Mouse (Mus musculus): Measurements from ENCODE around the gene Olfr6. TPM values are rescaled to one million over a fixed set of nuclear protein-coding genes. Genes with fewer than 3 reads are reported as not detected.
"Not testable (repeated sequence)": the region's sequence is repeated elsewhere in the genome, so short reads cannot be mapped to it uniquely, and the experiment has no call there.

Olfr6 gene
- polyA plus RNA-seq (2015; fragmentation: Nextera tagmentation; extraction: Ambion mirVana) = 0.11 TPM in 1 of 2 replicates, not detected in the other

- no peak within 1 kb of the TSS for H3K4me2 ChIP-seq (replicated peaks)
- no peak for ATAC-seq (ENCODE audit: insufficient number of reproducible peaks, low FRiP score, low TSS enrichment, low read depth)
- WGBS = 77% methylated on average over 1 of the region's 1 CpGs
- no peaks in the 10 kb centered on the region for H3K36me3 ChIP-seq
- no peak within 1 kb of the TSS for H3K27ac ChIP-seq (replicated peaks)
- H3K27me3 ChIP-seq = no peaks in the 10 kb centered on the region
- H3K9ac ChIP-seq = no peak within 1 kb of the TSS
- no peak within 1 kb of the TSS for H3K4me3 ChIP-seq (replicated peaks)
- no peaks in the 10 kb centered on the region for H3K4me1 ChIP-seq
- H3K9me3 ChIP-seq (replicated peaks) = no peaks in the 10 kb centered on the region
Observed at GRCm38 (mm10) chr7:106963837-106964236, at the start of gene Olfr6. TSS of gene Olfr6 (minus strand) at chr7:106963937.

- 31% methylated on average over 1 of the region's 1 CpGs for WGBS
- Histone ChIP-seq H3K4me1 (no peaks in the 10 kb centered on the region), H3K9me3 (replicated peaks) (no peaks in the 10 kb centered on the region), H3K4me3 (replicated peaks) (no peak within 1 kb of the TSS), H3K9ac (no peak within 1 kb of the TSS), H3K27ac (replicated peaks) (no peak within 1 kb of the TSS), H3K36me3 (no peaks in the 10 kb centered on the region), H3K4me2 (replicated peaks) (no peak within 1 kb of the TSS), H3K27me3 (no peaks in the 10 kb centered on the region)
- no peak for ATAC-seq (ENCODE audit: insufficient number of reproducible peaks, low FRiP score, low TSS enrichment, low read depth)
Observed at GRCm38 (mm10) chr7:107005972-107006371, 42.2 kb upstream of the Olfr6 start, which contains the start of gene Olfr2. TSS of gene Olfr2 (minus strand) at chr7:107006072.

GRCm38 (mm10) chr7:107004169-107004568, 40.4 kb upstream of the Olfr6 start:
- ATAC-seq (ENCODE audit: insufficient number of reproducible peaks, low FRiP score, low TSS enrichment, low read depth) = no peak
- 62% methylated on average over 3 of the region's 3 CpGs for WGBS
- H3K27me3 ChIP-seq = no peaks in the 10 kb centered on the region
- no peak overlapping the region for H3K27ac ChIP-seq (replicated peaks)
- no peaks in the 10 kb centered on the region for H3K36me3 ChIP-seq
- no peak overlapping the region for H3K9ac ChIP-seq
- no peak overlapping the region for H3K4me3 ChIP-seq (replicated peaks)
- H3K4me2 ChIP-seq (replicated peaks) = no peak overlapping the region
- no peaks in the 10 kb centered on the region for H3K4me1 ChIP-seq
- H3K9me3 ChIP-seq (replicated peaks) = no peaks in the 10 kb centered on the region

GRCm38 (mm10) chr7:107000798-107001197, 37.1 kb upstream of the Olfr6 start:
- ATAC-seq (ENCODE audit: insufficient number of reproducible peaks, low FRiP score, low TSS enrichment, low read depth) = no peak
- Histone ChIP-seq H3K9me3 (replicated peaks) (no peaks in the 10 kb centered on the region), H3K4me3 (replicated peaks) (no peak overlapping the region), H3K27me3 (no peaks in the 10 kb centered on the region), H3K4me2 (replicated peaks) (no peak overlapping the region), H3K36me3 (no peaks in the 10 kb centered on the region), H3K4me1 (no peaks in the 10 kb centered on the region), H3K9ac (no peak overlapping the region), H3K27ac (replicated peaks) (no peak overlapping the region)
- WGBS = 82% methylated on average over 7 of the region's 7 CpGs

- H3K9me3 ChIP-seq (replicated peaks) = no peaks in the 10 kb centered on the region
- no peak overlapping the region for H3K4me3 ChIP-seq (replicated peaks)
- no peak overlapping the region for H3K9ac ChIP-seq
- H3K4me2 ChIP-seq (replicated peaks) = no peak overlapping the region
- WGBS = 93% methylated on average over 3 of the region's 3 CpGs
- H3K4me1 ChIP-seq = no peaks in the 10 kb centered on the region
- H3K27ac ChIP-seq (replicated peaks) = no peak overlapping the region
- no peaks in the 10 kb centered on the region for H3K36me3 ChIP-seq
- H3K27me3 ChIP-seq = no peaks in the 10 kb centered on the region
- no peak for ATAC-seq (ENCODE audit: insufficient number of reproducible peaks, low FRiP score, low TSS enrichment, low read depth)
Observed at GRCm38 (mm10) chr7:106985236-106985635, 21.5 kb upstream of the Olfr6 start.

GRCm38 (mm10) chr7:106975353-106975752, 11.6 kb upstream of the Olfr6 start, which contains the start of gene Olfr711:
TSS of gene Olfr711 (minus strand) at chr7:106975453.
- Histone ChIP-seq H3K27ac (replicated peaks) (no peak within 1 kb of the TSS), H3K4me1 (no peaks in the 10 kb centered on the region), H3K36me3 (no peaks in the 10 kb centered on the region), H3K4me3 (replicated peaks) (no peak within 1 kb of the TSS), H3K4me2 (replicated peaks) (no peak within 1 kb of the TSS), H3K27me3 (no peaks in the 10 kb centered on the region), H3K9me3 (replicated peaks) (no peaks in the 10 kb centered on the region), H3K9ac (no peak within 1 kb of the TSS)
- ATAC-seq (ENCODE audit: insufficient number of reproducible peaks, low FRiP score, low TSS enrichment, low read depth) = no peak
- WGBS = 33% methylated on average over 1 of the region's 1 CpGs

- H3K27me3 ChIP-seq; ATAC-seq (ENCODE audit: insufficient number of reproducible peaks, low FRiP score, low TSS enrichment, low read depth); H3K4me3 ChIP-seq (replicated peaks); H3K4me1 ChIP-seq; H3K36me3 ChIP-seq; H3K9me3 ChIP-seq (replicated peaks); H3K9ac ChIP-seq; H3K27ac ChIP-seq (replicated peaks); H3K4me2 ChIP-seq (replicated peaks): not testable (repeated sequence)
Observed at GRCm38 (mm10) chr7:106967503-106967902, 3.8 kb upstream of the Olfr6 start.

GRCm38 (mm10) chr7:106948212-106948611, 15.5 kb downstream of the Olfr6 start, which contains the start of gene Olfr710:
TSS of gene Olfr710 (minus strand) at chr7:106948312.
- Histone ChIP-seq H3K4me2 (replicated peaks) (no peak within 1 kb of the TSS), H3K9me3 (replicated peaks) (no peaks in the 10 kb centered on the region), H3K4me3 (replicated peaks) (no peak within 1 kb of the TSS), H3K27ac (replicated peaks) (no peak within 1 kb of the TSS), H3K36me3 (no peaks in the 10 kb centered on the region), H3K27me3 (no peaks in the 10 kb centered on the region), H3K9ac (no peak within 1 kb of the TSS), H3K4me1 (no peaks in the 10 kb centered on the region)
- WGBS = 64% methylated on average over 3 of the region's 3 CpGs
- ATAC-seq (ENCODE audit: insufficient number of reproducible peaks, low FRiP score, low TSS enrichment, low read depth) = no peak

- Histone ChIP-seq H3K27me3 (no peaks in the 10 kb centered on the region), H3K4me2 (replicated peaks) (no peak within 1 kb of the TSS)
Observed at GRCm38 (mm10) chr7:106932119-106932518, 31.6 kb downstream of the Olfr6 start, which contains the start of gene Olfr709-ps1. TSS of gene Olfr709-ps1 (minus strand) at chr7:106932219.

GRCm38 (mm10) chr7:106920961-106921360, 42.8 kb downstream of the Olfr6 start:
- H3K4me2 ChIP-seq (replicated peaks); H3K9me3 ChIP-seq (replicated peaks); H3K36me3 ChIP-seq; H3K9ac ChIP-seq; ATAC-seq (ENCODE audit: insufficient number of reproducible peaks, low FRiP score, low TSS enrichment, low read depth); H3K27me3 ChIP-seq; H3K4me1 ChIP-seq; H3K4me3 ChIP-seq (replicated peaks); H3K27ac ChIP-seq (replicated peaks): not testable (repeated sequence)
- WGBS = 88% methylated on average over 7 of the region's 7 CpGs

More at GRCm38 (mm10) chr7:106932119-106932518, 31.6 kb downstream of the Olfr6 start, which contains the start of gene Olfr709-ps1:
- no peaks in the 10 kb centered on the region for H3K4me1 ChIP-seq
- ATAC-seq (ENCODE audit: insufficient number of reproducible peaks, low FRiP score, low TSS enrichment, low read depth) = no peak
- H3K9ac ChIP-seq = no peak within 1 kb of the TSS
- no peaks in the 10 kb centered on the region for H3K36me3 ChIP-seq
- no peaks in the 10 kb centered on the region for H3K9me3 ChIP-seq (replicated peaks)
- H3K4me3 ChIP-seq (replicated peaks) = no peak within 1 kb of the TSS
- no peak within 1 kb of the TSS for H3K27ac ChIP-seq (replicated peaks)

GRCm38 (mm10) chr7:106907676-106908075, 56.1 kb downstream of the Olfr6 start, which contains the start of gene Olfr1532-ps1:
TSS of gene Olfr1532-ps1 (plus strand) at chr7:106908001.
- Histone ChIP-seq H3K4me1 (no peaks in the 10 kb centered on the region), H3K27me3 (no peaks in the 10 kb centered on the region), H3K9ac (no peak within 1 kb of the TSS), H3K9me3 (replicated peaks) (no peaks in the 10 kb centered on the region), H3K36me3 (no peaks in the 10 kb centered on the region), H3K4me3 (replicated peaks) (no peak within 1 kb of the TSS), H3K27ac (replicated peaks) (no peak within 1 kb of the TSS), H3K4me2 (replicated peaks) (no peak within 1 kb of the TSS)
- no peak for ATAC-seq (ENCODE audit: insufficient number of reproducible peaks, low FRiP score, low TSS enrichment, low read depth)
- 50% methylated on average over 2 of the region's 2 CpGs for WGBS
